Mouse (Mus musculus): ENCODE results near the gene Slc9b1.

Slc9b1 gene

GRCm38 (mm10) chr3:135347739-135348264, at the start of gene Slc9b1:
Slc9b1 (plus strand) TSS chr3:135348029.
- in situ Hi-C loops (cut with MboI, MseI): no loop called here

GRCm38 (mm10) chr3:135298560-135298959, 49.3 kb upstream of the Slc9b1 start:
- in situ Hi-C loops (cut with MboI, MseI): loop anchor here in 1 of 2 experiments (10.0 kb wide), 1 partner anchor 206 kb away; no protein-coding TSS in a partner anchor

- in situ Hi-C loops (cut with MboI, MseI): no loop called here
These were observed 47.7 kb upstream of the Slc9b1 start for GRCm38 (mm10) chr3:135300081-135300480.

GRCm38 (mm10) chr3:135304060-135304459, 43.8 kb upstream of the Slc9b1 start:
- in situ Hi-C loops (cut with MboI, MseI): no loop called here

- in situ Hi-C loops (cut with MboI, MseI): no loop called here
These were observed 43.3 kb upstream of the Slc9b1 start for GRCm38 (mm10) chr3:135304566-135304965.

GRCm38 (mm10) chr3:135307411-135308259, 40.2 kb upstream of the Slc9b1 start, which contains the start of gene Slc9b2:
Slc9b2 (plus strand) TSS chr3:135307700.
- in situ Hi-C loops (cut with MboI, MseI): no loop called here

- in situ Hi-C loops (cut with MboI, MseI): no loop called here
These were observed 34.8 kb upstream of the Slc9b1 start for GRCm38 (mm10) chr3:135312916-135313491.

GRCm38 (mm10) chr3:135313727-135314126, 34.1 kb upstream of the Slc9b1 start:
- in situ Hi-C loops (cut with MboI, MseI): no loop called here

- in situ Hi-C loops (cut with MboI, MseI): no loop called here
These were observed 33.0 kb upstream of the Slc9b1 start for GRCm38 (mm10) chr3:135314811-135315210.

- in situ Hi-C loops (cut with MboI, MseI): no loop called here
These were observed 32.0 kb upstream of the Slc9b1 start for GRCm38 (mm10) chr3:135315720-135316425.

- in situ Hi-C loops (cut with MboI, MseI): no loop called here
These were observed 29.5 kb upstream of the Slc9b1 start for GRCm38 (mm10) chr3:135318331-135318730.

GRCm38 (mm10) chr3:135324354-135324753, 23.5 kb upstream of the Slc9b1 start:
- in situ Hi-C loops (cut with MboI, MseI): no loop called here

- in situ Hi-C loops (cut with MboI, MseI): loop anchor here (5.0 kb wide), 1 partner anchor 35 kb away; no protein-coding TSS in a partner anchor
These were observed 20.7 kb upstream of the Slc9b1 start for GRCm38 (mm10) chr3:135327176-135327575.

- in situ Hi-C loops (cut with MboI, MseI): loop anchor here (5.0 kb wide), 1 partner anchor 35 kb away; no protein-coding TSS in a partner anchor
These were observed 20.2 kb upstream of the Slc9b1 start for GRCm38 (mm10) chr3:135327601-135328000.

- in situ Hi-C loops (cut with MboI, MseI): loop anchor here (5.0 kb wide), 1 partner anchor 36 kb away; no protein-coding TSS in a partner anchor
These were observed 19.3 kb upstream of the Slc9b1 start for GRCm38 (mm10) chr3:135328560-135328959.

- in situ Hi-C loops (cut with MboI, MseI): no loop called here
These were observed 15.1 kb upstream of the Slc9b1 start for GRCm38 (mm10) chr3:135332691-135333090.

GRCm38 (mm10) chr3:135333763-135334162, 14.1 kb upstream of the Slc9b1 start:
- in situ Hi-C loops (cut with MboI, MseI): no loop called here

- in situ Hi-C loops (cut with MboI, MseI): no loop called here
These were observed 1.2 kb downstream of the Slc9b1 start for GRCm38 (mm10) chr3:135349022-135349421.

GRCm38 (mm10) chr3:135351857-135352256, 4.0 kb downstream of the Slc9b1 start:
- in situ Hi-C loops (cut with MboI, MseI): loop anchor here in 1 of 2 experiments (25.0 kb wide), 1 partner anchor 735 kb away; no protein-coding TSS in a partner anchor

- in situ Hi-C loops (cut with MboI, MseI): loop anchor here in 1 of 2 experiments (25.0 kb wide), 1 partner anchor 730 kb away; no protein-coding TSS in a partner anchor
These were observed 9.6 kb downstream of the Slc9b1 start for GRCm38 (mm10) chr3:135357394-135357793.

- in situ Hi-C loops (cut with MboI, MseI): no loop called here
These were observed 28.0 kb downstream of the Slc9b1 start for GRCm38 (mm10) chr3:135375836-135376235.

Measured in T-helper 17 cell (primary cell).